Comparison of ENCODE assay signal across 9 mouse cellular contexts in the genomic region with DNA sequence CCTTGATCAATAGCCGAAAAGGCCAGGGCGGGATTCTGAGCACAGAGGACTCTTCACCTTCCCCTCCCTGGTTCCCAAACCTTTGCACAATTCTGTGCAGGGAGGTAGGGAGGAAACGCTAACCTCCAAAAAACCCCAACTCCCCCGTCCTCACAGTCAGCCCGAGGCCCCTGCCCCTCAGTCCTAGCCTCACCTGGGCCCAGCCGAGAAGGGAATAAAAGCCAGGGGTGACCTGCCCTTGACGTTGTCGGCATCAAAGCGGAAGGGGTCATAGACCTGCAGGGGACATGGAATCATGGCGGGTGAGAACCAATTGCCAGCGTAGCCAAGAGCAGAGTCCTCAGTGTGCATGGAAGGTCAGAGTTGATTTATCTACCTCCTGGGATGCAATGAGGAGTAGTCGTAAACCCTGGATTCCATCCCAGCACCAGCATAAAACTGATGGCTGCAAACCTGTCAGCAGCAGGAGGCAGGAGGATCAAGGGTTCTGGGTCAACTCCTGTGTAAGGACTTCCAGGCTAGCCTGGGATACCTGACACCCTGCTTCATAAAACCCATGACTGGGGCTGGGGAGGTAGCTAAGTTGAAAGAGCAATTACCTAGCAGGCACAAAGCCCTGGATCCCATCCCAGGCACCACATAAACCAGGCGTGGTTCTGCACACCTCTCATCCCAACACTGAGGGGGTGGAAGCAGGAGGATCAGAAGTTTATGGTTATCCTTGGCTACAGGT. TPM values are rescaled to one million over a fixed set of nuclear protein-coding genes. Genes with fewer than 3 reads are reported as not detected.
DNase-seq lines count a peak whose midpoint lies in the region; ATAC-seq and TF ChIP-seq lines count a peak whose summit lies in the region.
"Had no signal": no experiment of that assay in that cellular context is flagged by ENCODE, and none has a peak within 500 bp of the region (broad histone marks: within the 10 kb centered on the region; RNA-seq: fewer than 3 reads in every experiment).

No protein-coding gene starts in this region.

- peak overlapping the region; percentile 66 for H3K9ac ChIP-seq in limb, embryonic 13.5 days
- no peak overlapping the region for H3K9ac ChIP-seq in stomach, embryonic 15.5 days

- peaks cover 9% of the 10 kb centered on the region for H3K4me1 ChIP-seq in testis, adult 2 months (ENCODE audit: control insufficient read depth, insufficient read depth, low read length)
- 0 out of 2 replicates have a peak, but pooled peaks cover 3% of the 10 kb centered on the region for H3K4me1 ChIP-seq in limb, embryonic 13.5 days
- H3K4me1 ChIP-seq in stomach, embryonic 15.5 days = 0 out of 2 replicates have a peak, but pooled peaks cover 4% of the 10 kb centered on the region

- peak overlapping the region; percentile 35; the same call in 1 of the 2 replicates for H3K27ac ChIP-seq in gastrocnemius, adult 2 months
- H3K27ac ChIP-seq in testis, adult 2 months (ENCODE audit: control insufficient read depth, insufficient read depth, low read depth, low read length) = no peak overlapping the region
- no peak overlapping the region for H3K27ac ChIP-seq in limb, embryonic 13.5 days
- H3K27ac ChIP-seq in stomach, embryonic 15.5 days = no peak overlapping the region

- no peak for TF ChIP-seq POLR2A in testis, adult 2 months (IDR thresholded peaks at IDR 0.05; ENCODE audit: control insufficient read depth, low read depth, low read length)

- H3K9me3 ChIP-seq in limb, embryonic 13.5 days = no peaks in the 10 kb centered on the region
- no peaks in the 10 kb centered on the region for H3K9me3 ChIP-seq in stomach, embryonic 15.5 days

- intact Hi-C loops in gastrocnemius, adult 2 months (cut with DNase I) = no loop called here

- no peaks in the 10 kb centered on the region for H3K36me3 ChIP-seq in testis, adult 2 months (ENCODE audit: control insufficient read depth, insufficient read depth, low read length)
- H3K36me3 ChIP-seq in limb, embryonic 13.5 days = no peaks in the 10 kb centered on the region
- H3K36me3 ChIP-seq in stomach, embryonic 15.5 days = no peaks in the 10 kb centered on the region

- WGBS in limb, embryonic 13.5 days = 34% methylated on average over 13 of the region's 13 CpGs
- WGBS in stomach, embryonic 15.5 days = 55% methylated on average over 13 of the region's 13 CpGs

- DNase-seq in gastrocnemius, adult 2 months = no peak
- DNase-seq in gastrocnemius, postnatal 25 days = no peak
- DNase-seq in testis, postnatal 14 days (ENCODE audit: low spot score) = no peak
- DNase-seq in left cerebral cortex, adult 11 months (ENCODE audit: low spot score) = no peak
- DNase-seq in thymus, postnatal 25 days = no peak

- no peak for TF ChIP-seq CTCF in gastrocnemius, adult 2 months (IDR thresholded peaks at IDR 0.05)
- TF ChIP-seq CTCF in testis, adult 2 months (IDR thresholded peaks at IDR 0.05; ENCODE audit: control insufficient read depth, insufficient read depth, insufficient replicate concordance, low read depth, low read length) = no peak

- H3K27me3 ChIP-seq in testis, adult 2 months (ENCODE audit: control insufficient read depth, insufficient read depth, low read length) = no peaks in the 10 kb centered on the region
- H3K27me3 ChIP-seq in limb, embryonic 13.5 days = no peaks in the 10 kb centered on the region
- H3K27me3 ChIP-seq in stomach, embryonic 15.5 days (replicated peaks) = no peaks in the 10 kb centered on the region

- peak; percentile 49; the same call in 1 of the 2 replicates for ATAC-seq in limb, embryonic 13.5 days (ENCODE audit: low FRiP score, low read depth)
- no peak for ATAC-seq in stomach, embryonic 15.5 days (ENCODE audit: insufficient read depth, low FRiP score, low read depth)

- H3K4me2 ChIP-seq in limb, embryonic 13.5 days (replicated peaks) = peak overlapping the region; percentile 70
- H3K4me2 ChIP-seq in stomach, embryonic 15.5 days = peak overlapping the region; percentile 61

- H3K4me3 ChIP-seq in gastrocnemius, adult 2 months = peak overlapping the region; percentile 65
- H3K4me3 ChIP-seq in testis, adult 2 months (ENCODE audit: control insufficient read depth, low read depth, low read length) = peak overlapping the region; percentile 67
- peak overlapping the region; percentile 48 for H3K4me3 ChIP-seq in limb, embryonic 13.5 days
- peak overlapping the region; percentile 45 for H3K4me3 ChIP-seq in stomach, embryonic 15.5 days (replicated peaks)
- H3K4me3 ChIP-seq: myocyte had no signal

RNA-seq across cellular contexts. Expression of a gene that starts 20.4 kb away (rescaled TPM):
- under 1 TPM; 0.31 to 0.47 TPM for total RNA-seq in gastrocnemius, adult 2 months (2021)
- under 1 TPM; 0.36 to 0.40 TPM for total RNA-seq in gastrocnemius, postnatal 25 days (2021)
- 0.09 and 0.24 TPM in 2 replicates for polyA plus RNA-seq in testis, adult 2 months (2012; rRNA removed)
- polyA plus RNA-seq in limb, embryonic 13.5 days (2015; fragmentation: Nextera tagmentation; extraction: Ambion mirVana) = 0.90 and 0.91 TPM in 2 replicates
- 3.7 and 4.0 TPM in 2 replicates for polyA plus RNA-seq in stomach, embryonic 15.5 days (2015; fragmentation: Nextera tagmentation; extraction: Ambion mirVana)

RNA-seq across cellular contexts. Expression of a gene that starts 38.2 kb away (rescaled TPM):
- total RNA-seq in gastrocnemius, adult 2 months (2021) = 1 to 10 TPM; 2.7 to 5.4 TPM
- 1 to 10 TPM; 2.4 to 3.0 TPM for total RNA-seq in gastrocnemius, postnatal 25 days (2021)
- 3.4 TPM in 2 replicates for polyA plus RNA-seq in testis, adult 2 months (2012; rRNA removed)
- 16.3 and 16.4 TPM in 2 replicates for polyA plus RNA-seq in limb, embryonic 13.5 days (2015; fragmentation: Nextera tagmentation; extraction: Ambion mirVana)
- polyA plus RNA-seq in stomach, embryonic 15.5 days (2015; fragmentation: Nextera tagmentation; extraction: Ambion mirVana) = 20.6 and 24.7 TPM in 2 replicates

RNA-seq across cellular contexts. Expression of a gene that starts 52.0 kb away (rescaled TPM):
- not detected for total RNA-seq in gastrocnemius, adult 2 months (2021)
- not detected for total RNA-seq in gastrocnemius, postnatal 25 days (2021)
- not detected in 2 replicates for polyA plus RNA-seq in testis, adult 2 months (2012; rRNA removed)
- not detected in 2 replicates for polyA plus RNA-seq in limb, embryonic 13.5 days (2015; fragmentation: Nextera tagmentation; extraction: Ambion mirVana)
- polyA plus RNA-seq in stomach, embryonic 15.5 days (2015; fragmentation: Nextera tagmentation; extraction: Ambion mirVana) = not detected in 2 replicates
- polyA plus RNA-seq: myocyte had no signal
